Mouse (Mus musculus): ENCODE results near the gene Pygl. TPM values are rescaled to one million over a fixed set of nuclear protein-coding genes. Genes with fewer than 3 reads are reported as not detected.

Pygl gene
- polyA plus RNA-seq, 1 experiment from 2014 or later: 85.1 TPM

Other genes with a start within 250 kb of the Pygl start
- gene Sav1, start 244.5 kb downstream of the Pygl start, polyA plus RNA-seq (2015; fragmentation: Nextera tagmentation; extraction: Ambion mirVana): 1.2 and 1.5 TPM in 2 replicates
- gene Nin, start 117.8 kb downstream of the Pygl start, polyA plus RNA-seq (2015; fragmentation: Nextera tagmentation; extraction: Ambion mirVana): 11.8 and 12.5 TPM in 2 replicates
- not detected in 2 replicates for gene Abhd12b, start 77.3 kb downstream of the Pygl start, polyA plus RNA-seq (2015; fragmentation: Nextera tagmentation; extraction: Ambion mirVana)
- 0.58 and 1.3 TPM in 2 replicates for gene Trim9, start 116.1 kb upstream of the Pygl start, polyA plus RNA-seq (2015; fragmentation: Nextera tagmentation; extraction: Ambion mirVana)
- gene Tmx1, start 221.6 kb upstream of the Pygl start, polyA plus RNA-seq (2015; fragmentation: Nextera tagmentation; extraction: Ambion mirVana): 121 and 126 TPM in 2 replicates

Data from lung, embryonic 16.5 days (tissue).